Mouse (Mus musculus) T-helper 2 cell (primary cell): ENCODE measurements at regions not wholly inside any gene's neighbourhood (a gene's known extent, or its start where the extent isn't known, plus 50 kb on each side); places are given as distances from the start of the nearest gene placed in this dataset.
"Not testable (repeated sequence)": the region's sequence is repeated elsewhere in the genome, so short reads cannot be mapped to it uniquely, and the experiment has no call there.

Experiments
- in situ Hi-C: fragments of 300-600 bp; cut with MboI, MseI; formaldehyde crosslinking; loops from one replicate; pipeline ENCODE4 v1.15.1; 2025; ENCODE audit warnings: high pct_unique_total_duplicates

GRCm38 (mm10) chr3:21728019-21728418 is 348.4 kb upstream of the Tbl1xr1 start:
- in situ Hi-C loops = no loop called here

- in situ Hi-C loops = no loop called here
Measured at GRCm38 (mm10) chr3:21729328-21729727, 347.1 kb upstream of the Tbl1xr1 start.

GRCm38 (mm10) chr3:21735688-21736087 is 340.8 kb upstream of the Tbl1xr1 start:
- in situ Hi-C loops = not testable (repeated sequence)

- in situ Hi-C loops = no loop called here
Measured at GRCm38 (mm10) chr3:21739720-21740119, 336.7 kb upstream of the Tbl1xr1 start.

GRCm38 (mm10) chr3:21744107-21744506 is 332.3 kb upstream of the Tbl1xr1 start:
- in situ Hi-C loops = no loop called here

GRCm38 (mm10) chr3:21760516-21761218 is 315.8 kb upstream of the Tbl1xr1 start:
- in situ Hi-C loops = no loop called here

- in situ Hi-C loops = no loop called here
Measured at GRCm38 (mm10) chr3:21761219-21761600, 315.2 kb upstream of the Tbl1xr1 start.

- in situ Hi-C loops = no loop called here
Measured at GRCm38 (mm10) chr3:21761909-21762308, 314.5 kb upstream of the Tbl1xr1 start.

GRCm38 (mm10) chr3:21768081-21768480 is 308.4 kb upstream of the Tbl1xr1 start:
- in situ Hi-C loops = no loop called here

- in situ Hi-C loops = no loop called here
Measured at GRCm38 (mm10) chr3:21769920-21770547, 306.4 kb upstream of the Tbl1xr1 start.

GRCm38 (mm10) chr3:21771752-21772298 is 304.6 kb upstream of the Tbl1xr1 start:
- in situ Hi-C loops = no loop called here

- in situ Hi-C loops = no loop called here
Measured at GRCm38 (mm10) chr3:21774172-21774842, 302.1 kb upstream of the Tbl1xr1 start.

GRCm38 (mm10) chr3:21778789-21779188 is 297.7 kb upstream of the Tbl1xr1 start:
- in situ Hi-C loops = no loop called here

- in situ Hi-C loops = no loop called here
Measured at GRCm38 (mm10) chr3:21791983-21792631, 284.3 kb upstream of the Tbl1xr1 start.

GRCm38 (mm10) chr3:21798139-21798538 is 278.3 kb upstream of the Tbl1xr1 start:
- in situ Hi-C loops = no loop called here

- in situ Hi-C loops = not testable (repeated sequence)
Measured at GRCm38 (mm10) chr3:21803886-21804285, 272.6 kb upstream of the Tbl1xr1 start.

- in situ Hi-C loops = no loop called here
Measured at GRCm38 (mm10) chr3:21806494-21807157, 269.8 kb upstream of the Tbl1xr1 start.

GRCm38 (mm10) chr3:21808539-21808938 is 267.9 kb upstream of the Tbl1xr1 start:
- in situ Hi-C loops = no loop called here

GRCm38 (mm10) chr3:21809769-21810470 is 266.5 kb upstream of the Tbl1xr1 start:
- in situ Hi-C loops = no loop called here

- in situ Hi-C loops = no loop called here
Measured at GRCm38 (mm10) chr3:21813401-21813800, 263.1 kb upstream of the Tbl1xr1 start.
